Mouse (Mus musculus): ENCODE measurements around the gene Vamp1. TPM values are rescaled to one million over a fixed set of nuclear protein-coding genes. Genes with fewer than 3 reads are reported as not detected.
"Not testable (repeated sequence)": the region's sequence is repeated elsewhere in the genome, so short reads cannot be mapped to it uniquely, and the experiment has no call there.

The Vamp1 gene
- polyA plus RNA-seq, 1 experiment from 2014 or later = 4.0 TPM

GRCm38 (mm10) chr6:125271455-125272227, 56.3 kb downstream of the Vamp1 start:
- no peak overlapping the region for H3K4me3 ChIP-seq (replicated peaks; ENCODE audit: low read depth, low read length)
- no peak overlapping the region for H3K9ac ChIP-seq (ENCODE audit: low read depth, low read length)
- H3K4me1 ChIP-seq (replicated peaks; ENCODE audit: insufficient read depth, low read length) = no peaks in the 10 kb centered on the region
- no peaks in the 10 kb centered on the region for H3K36me3 ChIP-seq (ENCODE audit: insufficient read depth, low read length)
- TF ChIP-seq CTCF (IDR thresholded peaks at IDR 0.05; ENCODE audit: low read depth) = peak; percentile 97
- H3K4me2 ChIP-seq (ENCODE audit: low read length) = peak overlapping the region; percentile 41
- no peaks in the 10 kb centered on the region for H3K27me3 ChIP-seq (ENCODE audit: insufficient read depth, low read length)
- DNase-seq (ENCODE audit: low spot score) (peak; percentile 95), ATAC-seq (replicated peaks; ENCODE audit: low FRiP score, low read depth) (peak; percentile 75)
- WGBS = 21% methylated on average over 17 of the region's 17 CpGs
- no peak overlapping the region for H3K27ac ChIP-seq
- no peaks in the 10 kb centered on the region for H3K9me3 ChIP-seq (replicated peaks; ENCODE audit: low read length)

- Histone ChIP-seq H3K9ac (ENCODE audit: low read depth, low read length) (no peak overlapping the region), H3K9me3 (replicated peaks; ENCODE audit: low read length) (no peaks in the 10 kb centered on the region), H3K4me3 (replicated peaks; ENCODE audit: low read depth, low read length) (no peak overlapping the region), H3K4me1 (replicated peaks; ENCODE audit: insufficient read depth, low read length) (no peaks in the 10 kb centered on the region), H3K27me3 (ENCODE audit: insufficient read depth, low read length) (no peaks in the 10 kb centered on the region), H3K27ac (no peak overlapping the region), H3K4me2 (ENCODE audit: low read length) (no peak overlapping the region), H3K36me3 (ENCODE audit: insufficient read depth, low read length) (no peaks in the 10 kb centered on the region)
- no peak for DNase-seq (ENCODE audit: low spot score)
- 71% methylated on average over 10 of the region's 10 CpGs for WGBS
- no peak for ATAC-seq (replicated peaks; ENCODE audit: low FRiP score, low read depth)
- no peak for TF ChIP-seq CTCF (IDR thresholded peaks at IDR 0.05; ENCODE audit: low read depth)
These were observed 57.0 kb downstream of the Vamp1 start for GRCm38 (mm10) chr6:125272228-125272785.

DNA sequence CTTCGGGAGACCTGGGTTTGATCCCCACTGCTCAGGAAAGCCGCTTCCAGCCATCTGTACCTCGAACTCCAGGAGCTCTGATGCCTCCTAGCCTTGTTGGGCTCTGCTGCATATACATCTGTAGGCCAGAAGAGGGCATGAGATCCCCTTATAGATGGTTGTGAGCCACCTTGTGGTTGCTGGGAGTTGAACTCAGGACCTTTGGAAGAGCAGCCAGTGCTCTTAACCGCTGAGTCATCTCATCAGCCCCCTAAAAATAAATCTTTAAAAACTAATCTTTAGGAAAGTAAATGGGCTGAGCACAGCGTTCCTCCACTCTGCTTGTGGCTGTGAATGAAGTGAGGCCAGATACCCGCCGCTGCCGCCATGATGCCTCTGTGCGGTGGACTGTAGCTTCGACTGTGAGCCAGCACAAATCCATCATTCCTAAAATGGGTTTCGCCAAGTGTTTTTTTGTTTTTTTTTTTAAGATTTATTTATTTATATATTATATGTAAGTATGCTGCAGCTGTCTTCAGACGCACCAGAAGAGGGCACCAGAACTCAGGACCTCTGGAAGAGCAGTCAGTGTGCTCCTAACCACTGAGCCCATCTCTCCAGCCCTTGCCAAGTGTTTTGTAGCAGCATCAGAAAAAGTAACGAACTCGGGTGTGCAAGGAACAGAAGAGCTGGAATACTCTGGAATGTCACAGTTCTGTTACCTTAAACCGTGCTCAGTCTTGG, 59.7 kb downstream of the Vamp1 start:
- no peak overlapping the region for H3K9ac ChIP-seq (ENCODE audit: low read depth, low read length)
- no peak overlapping the region for H3K4me3 ChIP-seq (replicated peaks; ENCODE audit: low read depth, low read length)
- no peaks in the 10 kb centered on the region for H3K27me3 ChIP-seq (ENCODE audit: insufficient read depth, low read length)
- no peaks in the 10 kb centered on the region for H3K4me1 ChIP-seq (replicated peaks; ENCODE audit: insufficient read depth, low read length)
- H3K9me3 ChIP-seq (replicated peaks; ENCODE audit: low read length) = no peaks in the 10 kb centered on the region
- TF ChIP-seq CTCF (IDR thresholded peaks at IDR 0.05; ENCODE audit: low read depth) = peak; percentile 74
- ATAC-seq (replicated peaks; ENCODE audit: low FRiP score, low read depth) (no peak), DNase-seq (ENCODE audit: low spot score) (peak; percentile 89)
- WGBS = 51% methylated on average over 15 of the region's 15 CpGs
- H3K27ac ChIP-seq = no peak overlapping the region
- no peaks in the 10 kb centered on the region for H3K36me3 ChIP-seq (ENCODE audit: insufficient read depth, low read length)
- H3K4me2 ChIP-seq (ENCODE audit: low read length) = no peak overlapping the region

DNA sequence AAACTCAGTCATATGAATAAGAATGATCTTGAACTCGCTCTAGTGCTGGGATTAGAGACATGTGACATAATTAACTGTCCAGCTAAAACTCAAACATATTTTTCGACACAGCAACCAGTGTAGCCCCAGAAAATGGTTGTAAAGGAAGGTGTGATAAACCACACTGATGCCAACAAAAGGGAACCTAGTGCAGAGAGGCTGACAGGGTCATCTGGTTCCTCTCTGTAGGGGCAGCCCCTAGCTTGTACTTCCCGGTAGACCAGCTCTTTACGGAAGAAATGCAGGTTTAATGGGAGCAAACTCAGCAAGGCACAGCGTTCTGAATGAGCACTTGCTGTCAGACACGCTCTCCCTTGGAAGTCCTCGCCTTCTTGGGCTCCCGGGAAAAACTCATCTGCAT, 64.4 kb downstream of the Vamp1 start:
- H3K36me3 ChIP-seq (ENCODE audit: insufficient read depth, low read length) = no peaks in the 10 kb centered on the region
- no peak for ATAC-seq (replicated peaks; ENCODE audit: low FRiP score, low read depth)
- no peak overlapping the region for H3K4me3 ChIP-seq (replicated peaks; ENCODE audit: low read depth, low read length)
- H3K9me3 ChIP-seq (replicated peaks; ENCODE audit: low read length) = no peaks in the 10 kb centered on the region
- H3K27me3 ChIP-seq (ENCODE audit: insufficient read depth, low read length) = no peaks in the 10 kb centered on the region
- H3K4me2 ChIP-seq (ENCODE audit: low read length) = no peak overlapping the region
- WGBS = 56% methylated on average over 8 of the region's 8 CpGs
- no peak for TF ChIP-seq CTCF (IDR thresholded peaks at IDR 0.05; ENCODE audit: low read depth)
- H3K9ac ChIP-seq (ENCODE audit: low read depth, low read length) = no peak overlapping the region
- no peak overlapping the region for H3K27ac ChIP-seq
- DNase-seq (ENCODE audit: low spot score) = no peak
- H3K4me1 ChIP-seq (replicated peaks; ENCODE audit: insufficient read depth, low read length) = no peaks in the 10 kb centered on the region

DNA sequence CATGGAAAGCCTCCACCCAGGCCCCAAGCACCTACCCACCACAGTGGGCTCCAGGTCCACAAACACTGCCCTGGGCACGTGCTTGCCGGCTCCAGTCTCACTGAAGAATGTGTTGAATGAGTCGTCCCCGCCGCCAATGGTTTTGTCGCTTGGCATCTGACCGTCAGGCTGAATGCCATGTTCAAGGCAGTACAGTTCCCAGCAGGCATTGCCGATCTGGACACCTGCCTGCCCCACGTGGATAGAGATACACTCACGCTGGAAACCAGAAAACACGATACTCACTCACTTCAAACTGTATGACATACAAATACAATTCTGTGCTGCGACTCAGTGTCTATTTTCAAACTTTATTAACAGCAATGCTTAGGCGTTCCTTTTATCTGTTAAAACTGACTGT, 67.4 kb downstream of the Vamp1 start:
- H3K9ac ChIP-seq (ENCODE audit: low read depth, low read length); H3K4me2 ChIP-seq (ENCODE audit: low read length); DNase-seq (ENCODE audit: low spot score); H3K27me3 ChIP-seq (ENCODE audit: insufficient read depth, low read length); H3K27ac ChIP-seq; H3K9me3 ChIP-seq (replicated peaks; ENCODE audit: low read length); H3K4me1 ChIP-seq (replicated peaks; ENCODE audit: insufficient read depth, low read length); H3K4me3 ChIP-seq (replicated peaks; ENCODE audit: low read depth, low read length); ATAC-seq (replicated peaks; ENCODE audit: low FRiP score, low read depth); H3K36me3 ChIP-seq (ENCODE audit: insufficient read depth, low read length): not testable (repeated sequence)
- 96% methylated on average over 13 of the region's 13 CpGs for WGBS

DNA sequence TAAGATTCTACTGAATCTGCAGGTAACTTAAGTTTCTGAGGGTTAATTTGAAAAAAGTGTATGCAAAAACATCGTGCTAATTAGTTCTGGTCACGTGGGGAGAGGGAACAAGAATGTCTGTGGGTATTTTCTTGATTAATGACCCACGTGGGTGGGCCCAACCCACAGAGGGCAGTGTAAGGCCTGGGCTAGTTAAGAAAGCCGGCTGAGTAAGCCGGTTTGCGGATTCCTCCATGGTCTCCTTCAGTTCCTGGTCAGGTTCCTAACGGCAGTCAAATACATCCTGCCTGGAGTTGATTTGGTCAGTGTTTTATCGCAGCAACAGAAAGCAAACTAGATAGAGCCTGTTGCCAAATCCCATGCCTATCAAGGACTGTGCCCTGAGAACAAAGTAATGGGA, 68.9 kb downstream of the Vamp1 start:
- Histone ChIP-seq H3K4me2 (ENCODE audit: low read length) (no peak overlapping the region), H3K4me3 (replicated peaks; ENCODE audit: low read depth, low read length) (no peak overlapping the region), H3K9me3 (replicated peaks; ENCODE audit: low read length) (no peaks in the 10 kb centered on the region), H3K9ac (ENCODE audit: low read depth, low read length) (no peak overlapping the region), H3K36me3 (ENCODE audit: insufficient read depth, low read length) (no peaks in the 10 kb centered on the region), H3K4me1 (replicated peaks; ENCODE audit: insufficient read depth, low read length) (no peaks in the 10 kb centered on the region; the same call in 1 of the 2 replicates), H3K27me3 (ENCODE audit: insufficient read depth, low read length) (no peaks in the 10 kb centered on the region), H3K27ac (no peak overlapping the region)
- no peak for ATAC-seq (replicated peaks; ENCODE audit: low FRiP score, low read depth)
- peak; percentile 55 for DNase-seq (ENCODE audit: low spot score)
- 21% methylated on average over 8 of the region's 8 CpGs for WGBS
- peak; percentile 41; the same call in 1 of the 2 replicates for TF ChIP-seq CTCF (IDR thresholded peaks at IDR 0.05; ENCODE audit: low read depth)
